Comparison of ENCODE assay signal across 10 mouse cellular contexts in genomic region chr3:122206279-122207070, GRCm38 (mm10). TPM values are rescaled to one million over a fixed set of nuclear protein-coding genes. Genes with fewer than 3 reads are reported as not detected.
DNase-seq lines count a peak whose midpoint lies in the region; ATAC-seq and TF ChIP-seq lines count a peak whose summit lies in the region.
"Had no signal": no experiment of that assay in that cellular context is flagged by ENCODE, and none has a peak within 500 bp of the region (broad histone marks: within the 10 kb centered on the region; RNA-seq: fewer than 3 reads in every experiment).

No protein-coding gene starts in this region.

- no peaks in the 10 kb centered on the region for H3K4me1 ChIP-seq in midbrain, postnatal 0 days (ENCODE audit: insufficient read depth, low read length)
- H3K4me1 ChIP-seq in midbrain, embryonic 16.5 days (ENCODE audit: control insufficient read depth, insufficient read depth, low read length), result no peaks in the 10 kb centered on the region
- peaks cover 10% of the 10 kb centered on the region; the same call in 1 of the 2 replicates for H3K4me1 ChIP-seq in kidney, embryonic 14.5 days (ENCODE audit: control insufficient read depth, insufficient read depth, low read length)
- H3K4me1 ChIP-seq in heart, embryonic 12.5 days (replicated peaks), result peaks cover 9% of the 10 kb centered on the region; the same call in 1 of the 2 replicates

- no peaks in the 10 kb centered on the region for H3K27me3 ChIP-seq in midbrain, postnatal 0 days (ENCODE audit: insufficient read depth, low read length)
- H3K27me3 ChIP-seq in midbrain, embryonic 16.5 days (ENCODE audit: control insufficient read depth, insufficient read depth, low read depth, low read length), result no peaks in the 10 kb centered on the region
- H3K27me3 ChIP-seq in kidney, embryonic 14.5 days (ENCODE audit: control insufficient read depth, insufficient read depth, low read length), result no peaks in the 10 kb centered on the region
- H3K27me3 ChIP-seq in heart, embryonic 12.5 days (replicated peaks), result no peaks in the 10 kb centered on the region
- H3K27me3 ChIP-seq: heart, embryonic 13.5 days; lung, embryonic 15.5 days had no signal

- WGBS in midbrain, postnatal 0 days, result 48% methylated on average over 8 of the region's 8 CpGs
- WGBS in midbrain, embryonic 16.5 days, result 51% methylated on average over 8 of the region's 8 CpGs
- 51% methylated on average over 8 of the region's 8 CpGs for WGBS in kidney, embryonic 14.5 days
- 64% methylated on average over 8 of the region's 8 CpGs for WGBS in heart, embryonic 12.5 days

- peak; percentile 86 for DNase-seq in midbrain, postnatal 0 days (ENCODE audit: low spot score)
- DNase-seq in cerebellum, adult 9-10 months, result peak; percentile 98
- DNase-seq in retina, postnatal 7 days (ENCODE audit: low read depth, low spot score), result peak; percentile 39
- no peak for DNase-seq in layer of hippocampus, adult 2 months (ENCODE audit: low spot score in 2 of 2)

- ATAC-seq in midbrain, postnatal 0 days (ENCODE audit: low FRiP score), result no peak
- no peak for ATAC-seq in midbrain, embryonic 16.5 days
- peak; percentile 77 for ATAC-seq in kidney, embryonic 14.5 days (ENCODE audit: low FRiP score, low TSS enrichment)
- no peak for ATAC-seq in heart, embryonic 12.5 days (ENCODE audit: insufficient number of reproducible peaks, low FRiP score)
- no peak for ATAC-seq in inflammation-experienced regulatory T-cells, adult 6 months

- no peak for TF ChIP-seq CTCF in midbrain, postnatal 0 days (IDR thresholded peaks at IDR 0.05)
- no peak for TF ChIP-seq CTCF in layer of hippocampus, adult 2 months (conservative IDR thresholded peaks at IDR 0.05)

- no peak overlapping the region for H3K4me3 ChIP-seq in midbrain, postnatal 0 days (ENCODE audit: low read depth, low read length)
- no peak overlapping the region for H3K4me3 ChIP-seq in midbrain, embryonic 16.5 days (ENCODE audit: low read depth, low read length)
- H3K4me3 ChIP-seq in kidney, embryonic 14.5 days (ENCODE audit: low read length), result no peak overlapping the region
- no peak overlapping the region for H3K4me3 ChIP-seq in heart, embryonic 12.5 days
- no peak overlapping the region for H3K4me3 ChIP-seq in layer of hippocampus, adult 2 months
- H3K4me3 ChIP-seq: heart, embryonic 13.5 days; lung, embryonic 15.5 days had no signal

- H3K4me2 ChIP-seq in midbrain, postnatal 0 days (ENCODE audit: low read depth, low read length, poor library complexity, severe bottlenecking), result no peak overlapping the region
- no peak overlapping the region for H3K4me2 ChIP-seq in midbrain, embryonic 16.5 days (ENCODE audit: low read length)
- no peak overlapping the region for H3K4me2 ChIP-seq in kidney, embryonic 14.5 days (replicated peaks; ENCODE audit: low read depth, low read length)
- no peak overlapping the region for H3K4me2 ChIP-seq in heart, embryonic 12.5 days
- H3K4me2 ChIP-seq: heart, embryonic 13.5 days; lung, embryonic 15.5 days had no signal

- no peaks in the 10 kb centered on the region for H3K9me3 ChIP-seq in midbrain, postnatal 0 days (ENCODE audit: low read length)
- H3K9me3 ChIP-seq in midbrain, embryonic 16.5 days (replicated peaks; ENCODE audit: control insufficient read depth, low read length, poor library complexity, severe bottlenecking), result no peaks in the 10 kb centered on the region
- H3K9me3 ChIP-seq in kidney, embryonic 14.5 days (ENCODE audit: control insufficient read depth, low read length), result no peaks in the 10 kb centered on the region
- no peaks in the 10 kb centered on the region for H3K9me3 ChIP-seq in heart, embryonic 12.5 days (replicated peaks)
- H3K9me3 ChIP-seq: heart, embryonic 13.5 days; lung, embryonic 15.5 days had no signal

- no peaks in the 10 kb centered on the region for H3K36me3 ChIP-seq in midbrain, postnatal 0 days (ENCODE audit: insufficient read depth, low read length)
- H3K36me3 ChIP-seq in midbrain, embryonic 16.5 days (ENCODE audit: control insufficient read depth, insufficient read depth, low read length), result no peaks in the 10 kb centered on the region
- no peaks in the 10 kb centered on the region for H3K36me3 ChIP-seq in kidney, embryonic 14.5 days (ENCODE audit: control insufficient read depth, insufficient read depth, low read length)
- no peaks in the 10 kb centered on the region for H3K36me3 ChIP-seq in heart, embryonic 12.5 days
- H3K36me3 ChIP-seq: heart, embryonic 13.5 days; lung, embryonic 15.5 days had no signal

- no peak overlapping the region for H3K27ac ChIP-seq in midbrain, postnatal 0 days (ENCODE audit: low read depth, low read length)
- H3K27ac ChIP-seq in midbrain, embryonic 16.5 days (ENCODE audit: low read length), result no peak overlapping the region
- peak overlapping the region; percentile 48; the same call in 1 of the 2 replicates for H3K27ac ChIP-seq in kidney, embryonic 14.5 days (ENCODE audit: low read depth, low read length)
- no peak overlapping the region for H3K27ac ChIP-seq in heart, embryonic 12.5 days (ENCODE audit: poor library complexity, severe bottlenecking)
- no peak overlapping the region for H3K27ac ChIP-seq in layer of hippocampus, adult 2 months
- H3K27ac ChIP-seq: heart, embryonic 13.5 days; lung, embryonic 15.5 days had no signal

- H3K9ac ChIP-seq in midbrain, postnatal 0 days (replicated peaks; ENCODE audit: low read length, poor library complexity, severe bottlenecking), result no peak overlapping the region
- H3K9ac ChIP-seq in midbrain, embryonic 16.5 days (ENCODE audit: low read depth, low read length), result no peak overlapping the region
- H3K9ac ChIP-seq in kidney, embryonic 14.5 days (ENCODE audit: low read depth, low read length), result no peak overlapping the region
- no peak overlapping the region for H3K9ac ChIP-seq in heart, embryonic 12.5 days
- H3K9ac ChIP-seq: heart, embryonic 13.5 days; lung, embryonic 15.5 days had no signal

RNA-seq across cellular contexts. Expression of gene Gclm, which starts 38.9 kb away (rescaled TPM):
- 21.6 and 27.7 TPM in 2 replicates for total RNA-seq in midbrain, postnatal 0 days (2014; rRNA removed)
- 44.3 and 51.2 TPM in 2 replicates for polyA plus RNA-seq in midbrain, postnatal 0 days (2015; fragmentation: Nextera tagmentation; extraction: Ambion mirVana)
- 38.9 and 41.4 TPM in 2 replicates for polyA plus RNA-seq in midbrain, embryonic 16.5 days (2015; fragmentation: Nextera tagmentation; extraction: Ambion mirVana)
- 67.9 and 76.2 TPM in 2 replicates for polyA plus RNA-seq in kidney, embryonic 14.5 days (2014; fragmentation: Nextera tagmentation; extraction: Ambion mirVana)
- polyA plus RNA-seq in heart, embryonic 12.5 days (2016; fragmentation: Nextera tagmentation; extraction: Ambion mirVana), result 108 and 122 TPM in 2 replicates
- total RNA-seq in layer of hippocampus, adult 2 months (2021), result 10 to 100 TPM; 53.3 to 70.3 TPM
- polyA plus RNA-seq in inflammation-experienced regulatory T-cells, adult 6 months (2017; shearing (Covaris generic)), result 10 to 100 TPM in 1 of 3 experiments, 1 to 10 TPM in 2; 5.8 to 10.5 (median 9.3) TPM

Comparison
In these comparisons a context has a peak if more than half of its experiments do, and no peak if none do; other contexts are left out.
1. DNase-seq: peak in midbrain, postnatal 0 days (single experiment), cerebellum, adult 9-10 months (single experiment) and retina, postnatal 7 days (single experiment); none in layer of hippocampus, adult 2 months (0 of 2).